Mouse (Mus musculus) testis, postnatal 10 days (tissue): ENCODE results near the gene Rgr.
"Not testable (repeated sequence)": the region's sequence is repeated elsewhere in the genome, so short reads cannot be mapped to it uniquely, and the experiment has no call there.

Source experiments
- DNase-seq: peaks from one replicate; pipeline ENCODE4 v3.0.0; 2021; ENCODE audit warnings: low spot score

Rgr gene

GRCm38 (mm10) chr14:37000780-37001179, 48.0 kb downstream of the Rgr start:
- DNase-seq: not testable (repeated sequence)

GRCm38 (mm10) chr14:36989784-36990183, 59.0 kb downstream of the Rgr start:
- DNase-seq: no peak

GRCm38 (mm10) chr14:36985693-36986092, 63.1 kb downstream of the Rgr start:
- DNase-seq: no peak
